Mouse (Mus musculus) ES-E14 (cell line): ENCODE results near the gene Plvap. TPM values are rescaled to one million over a fixed set of nuclear protein-coding genes. Genes with fewer than 3 reads are reported as not detected.

Experiments
- DNase-seq: peaks from one replicate; pipeline ENCODE4 v3.0.0-alpha.2; 2013; ENCODE audit warnings: low read depth, low spot score
- H3K27ac ChIP-seq: 2 replicates; pipeline ENCODE4 v1.5.1; 2012; ENCODE audit warnings: low read depth, mild to moderate bottlenecking, low read length, moderate library complexity, mixed read lengths; ENCODE audit not compliant: poor library complexity, insufficient read depth, severe bottlenecking
- H3K36me3 ChIP-seq: 2 replicates; pipeline ENCODE4 v1.6.1; 2012; ENCODE audit warnings: mild to moderate bottlenecking, low read length, moderate library complexity, mixed read lengths; ENCODE audit not compliant: control insufficient read depth, poor library complexity, insufficient read depth, severe bottlenecking
- H3K4me1 ChIP-seq, 2 experiments: fragments of 150-350 bp in 1 of 2; sonication (generic) in 1 of 2; 2 replicates each; pipeline ENCODE4 v1.6.1; 2012; ENCODE audit warnings: low read length in 2 of 2, mild to moderate bottlenecking in 1 of 2, mixed read lengths in 1 of 2; ENCODE audit not compliant: control insufficient read depth in 2 of 2, insufficient read depth in 2 of 2, poor library complexity in 1 of 2
- H3K4me3 ChIP-seq, 2 experiments: fragments of 150-350 bp in 1 of 2; sonication (generic) in 1 of 2; 2 replicates each; pipeline ENCODE4 v1.5.1; 2012; ENCODE audit warnings: low read length in 2 of 2, low read depth in 1 of 2, mild to moderate bottlenecking in 1 of 2, mixed read lengths in 1 of 2; ENCODE audit not compliant: insufficient read depth in 1 of 2, poor library complexity in 1 of 2, severe bottlenecking in 1 of 2
- H3K9ac ChIP-seq: 2 replicates; pipeline ENCODE4 v1.6.1; 2012; ENCODE audit warnings: low read depth, mild to moderate bottlenecking, low read length, mixed read lengths; ENCODE audit not compliant: poor library complexity, insufficient read depth, severe bottlenecking
- H3K9me3 ChIP-seq: fragments of 150-350 bp; sonication (generic); 2 replicates; pipeline ENCODE4 v1.6.1; 2012; ENCODE audit warnings: low read depth, mild to moderate bottlenecking, low read length; ENCODE audit not compliant: control insufficient read depth, insufficient read depth
- CHD2 ChIP-seq: IDR thresholded peaks from 2 replicates; pipeline ENCODE4 v1.6.1; 2014; ENCODE audit warnings: mild to moderate bottlenecking, low read depth, low read length, inconsistent platforms
- HCFC1 ChIP-seq: IDR thresholded peaks from 2 replicates; pipeline ENCODE4 v1.6.1; 2012; ENCODE audit warnings: low read length, inconsistent platforms, borderline replicate concordance; ENCODE audit not compliant: insufficient read depth
- MAFK ChIP-seq: IDR thresholded peaks from 2 replicates; pipeline ENCODE4 v1.6.1; 2014; ENCODE audit warnings: mild to moderate bottlenecking, low read depth, low read length, inconsistent platforms; ENCODE audit not compliant: insufficient read depth
- ZC3H11A ChIP-seq: IDR thresholded peaks from 2 replicates; pipeline ENCODE4 v1.6.1; 2012; ENCODE audit warnings: low read depth, mild to moderate bottlenecking, inconsistent platforms, low read length, borderline replicate concordance
- ZNF384 ChIP-seq: IDR thresholded peaks from 2 replicates; pipeline ENCODE4 v1.6.1; 2012; ENCODE audit warnings: low read depth, low read length, inconsistent platforms
- in situ Hi-C, 2 experiments: fragments of 600-800 bp; cut with MboI; formaldehyde crosslinking; loops; one replicate each; pipeline ENCODE4 v1.15.1; 2025; ENCODE audit warnings: low sequenced_read_pairs in 2 of 2, inconsistent platforms in 1 of 2; ENCODE audit not compliant: unreplicated experiment in 2 of 2
- total RNA-seq: library from RNA; depleted of rRNA; stranded (reverse); fragments of 300-350 nt; gene quantifications from 2 replicates; pipeline ENCODE4 v1.2.3, GENCODE M21; 2012

The Plvap gene
- total RNA-seq, 1 experiment, result 2.5 TPM

DNA sequence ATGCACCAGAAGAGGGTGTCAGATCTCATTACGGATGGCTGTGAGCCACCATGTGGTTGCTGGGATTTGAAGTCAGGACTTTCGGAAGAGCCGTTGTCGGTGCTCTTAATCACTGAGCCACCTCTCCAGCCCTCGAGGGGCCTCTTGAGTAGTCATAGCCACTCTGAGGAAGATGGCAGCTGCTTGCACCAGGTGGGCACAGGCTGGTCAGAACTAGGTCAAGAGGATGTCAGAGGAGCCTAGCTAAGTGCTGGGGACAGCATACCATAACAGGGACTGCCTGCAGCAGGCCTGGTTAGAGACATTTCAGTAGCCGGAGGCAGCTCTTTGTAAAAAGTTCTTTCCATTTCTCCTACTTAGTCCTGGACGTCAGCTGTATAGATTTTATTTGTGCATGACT, 39.2 kb upstream of the Plvap start:
- no peak for TF ChIP-seq CHD2
- no peak for TF ChIP-seq MAFK
- no peak for TF ChIP-seq ZNF384
- TF ChIP-seq HCFC1, result no peak
- no peak for TF ChIP-seq ZC3H11A
- H3K36me3 ChIP-seq, result peaks cover 8% of the 10 kb centered on the region; the same call in 1 of the 2 replicates
- no peak overlapping the region for H3K27ac ChIP-seq
- DNase-seq, result no peak
- in situ Hi-C loops, result no loop called here
- H3K9me3 ChIP-seq, result no peaks in the 10 kb centered on the region
- H3K4me1 ChIP-seq, result no peaks in the 10 kb centered on the region
- no peak overlapping the region for H3K4me3 ChIP-seq
- no peak overlapping the region for H3K9ac ChIP-seq

DNA sequence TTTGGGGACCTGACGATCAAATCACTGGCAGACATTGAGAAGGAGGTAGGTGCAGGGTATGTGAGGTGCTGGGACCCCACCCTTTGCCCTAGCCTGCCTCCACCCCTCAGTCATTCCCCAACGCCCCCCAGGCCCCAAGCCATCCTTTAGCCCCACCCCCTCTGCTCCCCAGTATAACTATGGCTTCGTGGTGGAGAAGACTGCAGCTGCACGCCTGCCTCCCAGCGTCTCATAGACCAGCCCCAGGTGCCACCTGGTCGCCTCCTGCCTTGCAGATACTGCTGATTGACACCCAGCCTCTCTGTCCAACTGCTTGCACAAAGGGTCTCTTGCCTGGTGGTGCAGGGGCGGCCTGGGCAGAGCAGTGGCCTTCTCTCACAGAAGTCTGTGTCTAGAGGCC, 36.0 kb upstream of the Plvap start:
- DNase-seq, result no peak
- in situ Hi-C loops, result no loop called here
- H3K36me3 ChIP-seq, result peaks cover 16% of the 10 kb centered on the region; the same call in 1 of the 2 replicates
- no peak overlapping the region for H3K27ac ChIP-seq
- no peak overlapping the region for H3K4me3 ChIP-seq
- peaks cover 0 to 3% of the 10 kb centered on the region in 2 experiments; a peak in 1 of 4 replicates for H3K4me1 ChIP-seq
- H3K9ac ChIP-seq, result no peak overlapping the region
- H3K9me3 ChIP-seq, result no peaks in the 10 kb centered on the region
- no peak for TF ChIP-seq HCFC1
- TF ChIP-seq MAFK, result no peak
- no peak for TF ChIP-seq CHD2
- TF ChIP-seq ZNF384, result no peak
- no peak for TF ChIP-seq ZC3H11A

GRCm38 (mm10) chr8:71545053-71545452, 33.5 kb upstream of the Plvap start:
- in situ Hi-C loops, result no loop called here
- H3K9me3 ChIP-seq, result no peaks in the 10 kb centered on the region
- DNase-seq, result no peak
- no peak overlapping the region for H3K27ac ChIP-seq
- peaks cover 2 to 3% of the 10 kb centered on the region in 2 experiments; a peak in 1 of 4 replicates for H3K4me1 ChIP-seq
- H3K4me3 ChIP-seq, result no peak overlapping the region
- H3K9ac ChIP-seq, result no peak overlapping the region
- H3K36me3 ChIP-seq, result peaks cover 16% of the 10 kb centered on the region; the same call in 1 of the 2 replicates
- no peak for TF ChIP-seq CHD2
- TF ChIP-seq HCFC1, result no peak
- TF ChIP-seq MAFK, result no peak
- TF ChIP-seq ZC3H11A, result no peak
- TF ChIP-seq ZNF384, result no peak

DNA sequence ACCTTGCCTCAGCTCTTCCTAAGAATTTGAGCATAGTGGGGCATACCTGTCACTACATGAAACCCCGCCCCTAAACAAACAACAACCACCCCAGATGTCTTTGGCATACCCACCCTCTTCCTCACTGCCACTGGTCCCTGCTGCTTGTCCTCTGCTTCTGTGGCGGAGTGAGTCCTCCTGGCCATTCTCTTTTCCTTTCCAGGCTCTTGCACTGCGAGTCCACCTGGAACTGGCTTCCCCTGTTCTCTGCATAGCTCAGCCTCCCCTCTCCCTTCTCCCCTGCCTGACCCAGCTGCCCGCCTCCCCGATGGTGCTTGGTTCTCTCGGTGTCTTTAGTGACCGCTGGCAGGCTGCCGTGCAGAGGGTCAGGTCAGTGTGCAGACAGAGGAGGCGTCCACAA, 32.2 kb upstream of the Plvap start:
- DNase-seq, result no peak
- Histone ChIP-seq H3K27ac (no peak overlapping the region), H3K4me3 (peak overlapping the region; percentile 80 to 90; a peak in 3 of 4 replicates), H3K36me3 (peaks cover 16% of the 10 kb centered on the region; the same call in 1 of the 2 replicates), H3K9me3 (no peaks in the 10 kb centered on the region), H3K9ac (peak overlapping the region; percentile 74), H3K4me1 (peaks cover 2 to 3% of the 10 kb centered on the region in 2 experiments; a peak in 1 of 4 replicates)
- in situ Hi-C loops, result no loop called here
- TF ChIP-seq HCFC1, result no peak
- no peak for TF ChIP-seq ZC3H11A
- TF ChIP-seq ZNF384, result no peak
- no peak for TF ChIP-seq CHD2
- no peak for TF ChIP-seq MAFK
